Mouse (Mus musculus) left cerebral cortex, postnatal 4 days (tissue): ENCODE data around the gene Tnfaip8l2. TPM values are rescaled to one million over a fixed set of nuclear protein-coding genes. Genes with fewer than 3 reads are reported as not detected.
A peak's percentile ranks its signal among the peaks of the same experiment; 100 is the strongest.

Source experiments
- DNase-seq: peaks from one replicate; pipeline ENCODE4 v3.0.0-alpha.2; 2022
- intact Hi-C: fragments of 180-260 bp; cut with DNase I; formaldehyde crosslinking; loops from one replicate; pipeline ENCODE4 v1.15.1; 2025
- total RNA-seq, 2 experiments: library from RNA; stranded (reverse); gene quantifications; 2 replicates each; pipeline ENCODE4 v1.2.3; 2021

The Tnfaip8l2 gene
- under 1 TPM; 0.74 to 0.92 TPM for total RNA-seq

- intact Hi-C loops, result loop anchor here (2.0 to 10.0 kb wide), 2 partner anchors 75 to 123 kb away; partner anchors contain the start of gene Gabpb2
- DNase-seq, result no peak
These were observed at the start of gene Tnfaip8l2 for GRCm38 (mm10) chr3:95141952-95142616. Gene Tnfaip8l2, minus strand, starts transcription at chr3:95142360.

DNA sequence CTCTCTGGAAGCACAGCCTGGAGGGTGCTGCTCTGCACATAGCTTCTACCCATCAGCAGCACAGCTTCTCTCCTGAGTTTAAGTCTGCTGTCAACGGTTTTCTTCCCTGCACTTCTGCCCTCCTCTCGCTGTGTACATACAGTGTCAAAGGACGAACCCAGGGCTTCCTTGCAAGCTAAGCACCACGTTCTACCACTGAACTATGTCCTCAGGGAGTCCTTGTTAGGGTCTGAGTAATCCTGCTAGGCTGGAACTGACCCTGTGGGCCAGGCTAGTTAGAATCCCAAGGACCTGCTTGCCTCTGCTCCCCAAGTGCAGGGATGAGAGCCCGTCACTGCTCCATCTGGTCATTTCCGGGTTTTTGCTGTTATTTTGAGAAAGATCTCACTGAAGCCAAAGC is 44.7 kb upstream of the Tnfaip8l2 start:
- no peak for DNase-seq
- intact Hi-C loops, result no loop called here

GRCm38 (mm10) chr3:95186100-95186499 is 43.9 kb upstream of the Tnfaip8l2 start:
- DNase-seq, result no peak
- intact Hi-C loops, result no loop called here

- no peak for DNase-seq
These were observed 42.8 kb upstream of the Tnfaip8l2 start for GRCm38 (mm10) chr3:95184796-95185577.

DNA sequence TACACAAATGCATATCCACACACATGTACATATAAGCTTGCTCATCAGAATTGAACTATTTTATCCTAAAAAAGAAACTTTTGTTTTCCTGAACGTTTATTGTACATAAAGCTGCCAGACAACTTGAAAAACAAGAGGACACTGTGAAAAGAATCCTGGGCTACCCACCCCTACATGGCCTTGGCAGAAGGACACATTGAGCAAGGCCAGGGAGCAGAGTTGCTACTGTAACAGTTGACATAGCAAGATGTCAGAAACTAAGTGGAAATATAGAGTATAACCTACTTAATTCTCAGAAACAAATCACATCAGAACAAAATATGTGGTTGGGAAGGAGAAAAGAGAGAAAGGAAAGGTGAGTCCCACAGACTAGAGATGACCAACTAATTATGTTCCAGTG is 39.7 kb upstream of the Tnfaip8l2 start:
- intact Hi-C loops, result no loop called here
- DNase-seq, result no peak

More at GRCm38 (mm10) chr3:95184796-95185577, 42.8 kb upstream of the Tnfaip8l2 start:
- intact Hi-C loops, result no loop called here

GRCm38 (mm10) chr3:95179890-95180289 is 37.7 kb upstream of the Tnfaip8l2 start:
- intact Hi-C loops, result no loop called here
- DNase-seq, result no peak

GRCm38 (mm10) chr3:95178948-95179347 is 36.8 kb upstream of the Tnfaip8l2 start:
- DNase-seq, result no peak
- intact Hi-C loops, result no loop called here

DNA sequence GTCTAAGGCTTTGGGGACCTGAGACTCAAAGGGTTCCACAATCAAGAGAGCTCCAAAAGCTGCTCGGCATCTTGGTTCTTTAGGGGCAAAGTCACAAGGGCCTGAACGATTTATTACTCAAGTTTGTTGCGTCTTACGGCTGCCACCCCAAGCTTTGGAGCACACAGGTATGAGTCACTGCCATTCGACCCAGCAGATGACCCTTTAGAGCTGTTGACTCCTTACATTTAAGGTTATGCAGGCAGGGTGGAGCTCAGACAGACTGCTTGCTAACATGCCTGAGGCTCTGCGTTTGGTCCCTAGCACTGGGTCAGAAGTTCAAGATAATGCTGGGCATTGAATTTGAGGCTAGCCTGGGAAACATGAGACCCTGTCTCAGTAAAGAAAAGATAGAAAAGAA is 35.4 kb upstream of the Tnfaip8l2 start:
- intact Hi-C loops, result no loop called here
- DNase-seq, result no peak

GRCm38 (mm10) chr3:95176500-95176899 is 34.3 kb upstream of the Tnfaip8l2 start:
- DNase-seq, result no peak
- intact Hi-C loops, result no loop called here

DNA sequence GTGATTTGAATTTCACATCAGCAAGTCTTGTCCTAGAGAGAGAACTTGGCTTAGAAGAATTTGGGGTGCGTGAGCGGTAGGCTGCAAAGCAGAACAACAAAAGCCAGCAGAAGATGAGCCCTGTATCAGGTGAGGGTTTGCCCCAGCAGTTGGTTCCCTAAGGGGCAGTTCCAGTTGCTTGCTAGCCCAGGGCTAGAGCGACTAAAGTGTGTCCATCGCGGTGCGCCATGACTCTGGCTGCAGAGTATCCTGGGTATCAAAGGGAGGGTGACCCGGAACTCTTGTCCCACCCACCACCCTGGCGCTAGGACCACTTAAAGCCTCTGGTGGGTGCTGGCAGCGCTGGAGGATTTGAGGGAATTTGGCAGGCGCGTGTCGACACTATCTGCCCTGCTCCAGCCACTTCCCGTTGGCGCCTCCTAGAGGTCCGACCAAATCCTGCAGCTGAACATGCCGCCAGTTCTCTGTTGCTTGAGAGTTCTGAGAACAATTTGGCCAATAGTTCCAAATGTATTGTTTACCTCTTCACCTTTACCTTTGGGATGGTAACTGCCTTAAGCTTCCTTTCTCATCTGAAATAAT is 31.9 kb upstream of the Tnfaip8l2 start:
- intact Hi-C loops, result no loop called here
- DNase-seq, result peak; percentile 93

- peak; percentile 37 for DNase-seq
- intact Hi-C loops, result no loop called here
These were observed 31.2 kb upstream of the Tnfaip8l2 start for GRCm38 (mm10) chr3:95173256-95173949.

GRCm38 (mm10) chr3:95172526-95173255 is 30.5 kb upstream of the Tnfaip8l2 start:
- intact Hi-C loops, result no loop called here
- DNase-seq, result peak; percentile 9

DNA sequence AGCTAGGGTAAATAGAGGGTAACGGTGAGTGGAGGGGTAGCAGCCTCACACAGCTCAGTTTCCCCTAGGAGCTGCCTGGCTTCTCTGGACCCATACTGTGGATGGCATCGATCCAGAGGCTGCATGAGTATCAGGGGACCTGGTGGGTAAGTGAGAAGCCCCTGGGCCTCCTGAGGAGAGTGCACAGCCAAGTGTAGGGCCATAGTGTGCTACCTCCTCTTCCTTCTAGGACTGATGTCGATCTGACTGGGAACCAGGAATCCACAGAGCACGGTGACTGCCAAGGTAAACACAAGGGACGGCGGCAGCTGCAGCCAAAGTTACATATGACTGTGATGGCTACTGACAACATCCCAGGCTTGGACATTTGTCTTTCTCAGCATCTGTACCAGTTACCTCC is 28.9 kb upstream of the Tnfaip8l2 start:
- intact Hi-C loops, result no loop called here
- DNase-seq, result no peak

- DNase-seq, result no peak
- intact Hi-C loops, result no loop called here
These were observed 27.8 kb upstream of the Tnfaip8l2 start for GRCm38 (mm10) chr3:95169996-95170395.

GRCm38 (mm10) chr3:95164840-95165239 is 22.7 kb upstream of the Tnfaip8l2 start:
- no peak for DNase-seq
- intact Hi-C loops, result no loop called here

DNA sequence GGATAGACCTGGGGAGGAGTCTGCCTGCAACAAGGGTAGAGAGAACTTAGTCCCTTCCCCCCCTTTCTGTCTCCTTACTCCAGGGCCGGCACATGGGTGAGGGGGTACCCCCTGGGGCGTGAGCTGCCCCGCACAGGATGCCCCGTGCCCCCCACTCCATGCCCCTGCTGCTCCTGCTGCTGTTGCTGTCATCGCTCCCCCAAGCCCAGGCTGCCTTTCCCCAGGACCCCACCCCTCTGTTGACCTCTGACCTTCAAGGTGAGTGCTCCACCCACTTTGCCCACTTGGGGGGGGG is 22.0 kb upstream of the Tnfaip8l2 start:
- intact Hi-C loops, result no loop called here
- no peak for DNase-seq

DNA sequence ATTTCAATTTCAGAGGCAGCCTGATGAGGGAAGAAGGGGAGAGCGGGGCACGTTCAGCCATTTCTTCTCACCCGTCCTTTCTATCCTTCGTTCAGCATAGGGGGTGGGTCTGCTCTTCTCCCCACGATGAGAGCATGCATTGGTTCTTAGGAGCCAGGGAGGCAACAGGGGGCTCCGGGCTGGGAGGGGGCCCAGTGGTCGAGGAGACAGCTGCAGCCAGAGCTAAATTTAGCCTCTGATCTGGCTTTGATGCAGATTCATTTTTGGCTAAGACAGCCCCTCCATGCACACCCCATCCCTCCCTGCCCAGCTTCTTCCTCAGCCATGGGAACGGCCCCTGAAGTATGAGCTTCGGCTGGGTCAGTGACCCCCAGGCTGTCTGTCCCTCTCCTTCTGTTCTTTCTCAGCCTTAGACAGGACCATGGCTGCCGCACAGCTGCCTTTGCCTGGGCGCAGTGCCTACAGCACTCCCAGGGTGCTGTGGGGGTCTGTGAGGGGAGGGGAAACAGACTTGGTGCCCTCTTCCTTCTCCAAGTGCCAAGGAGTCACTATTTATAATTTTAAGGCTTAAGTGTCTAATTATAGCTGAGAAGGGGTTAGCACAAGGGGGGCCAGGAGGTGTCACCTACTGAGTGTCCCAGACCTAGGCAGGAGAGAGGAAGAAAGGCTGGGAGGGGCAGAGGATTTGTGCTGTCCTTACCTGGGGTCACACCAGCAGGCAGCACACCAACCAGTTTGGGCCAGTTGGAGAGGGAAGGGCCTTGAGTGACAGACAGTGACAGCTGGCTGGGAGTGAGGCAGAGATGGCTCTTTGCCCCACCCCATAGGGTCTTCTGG is 21.5 kb upstream of the Tnfaip8l2 start:
- DNase-seq, result peak; percentile 72
- intact Hi-C loops, result no loop called here

GRCm38 (mm10) chr3:95162345-95162628 is 20.1 kb upstream of the Tnfaip8l2 start:
- DNase-seq, result no peak
- intact Hi-C loops, result no loop called here

DNA sequence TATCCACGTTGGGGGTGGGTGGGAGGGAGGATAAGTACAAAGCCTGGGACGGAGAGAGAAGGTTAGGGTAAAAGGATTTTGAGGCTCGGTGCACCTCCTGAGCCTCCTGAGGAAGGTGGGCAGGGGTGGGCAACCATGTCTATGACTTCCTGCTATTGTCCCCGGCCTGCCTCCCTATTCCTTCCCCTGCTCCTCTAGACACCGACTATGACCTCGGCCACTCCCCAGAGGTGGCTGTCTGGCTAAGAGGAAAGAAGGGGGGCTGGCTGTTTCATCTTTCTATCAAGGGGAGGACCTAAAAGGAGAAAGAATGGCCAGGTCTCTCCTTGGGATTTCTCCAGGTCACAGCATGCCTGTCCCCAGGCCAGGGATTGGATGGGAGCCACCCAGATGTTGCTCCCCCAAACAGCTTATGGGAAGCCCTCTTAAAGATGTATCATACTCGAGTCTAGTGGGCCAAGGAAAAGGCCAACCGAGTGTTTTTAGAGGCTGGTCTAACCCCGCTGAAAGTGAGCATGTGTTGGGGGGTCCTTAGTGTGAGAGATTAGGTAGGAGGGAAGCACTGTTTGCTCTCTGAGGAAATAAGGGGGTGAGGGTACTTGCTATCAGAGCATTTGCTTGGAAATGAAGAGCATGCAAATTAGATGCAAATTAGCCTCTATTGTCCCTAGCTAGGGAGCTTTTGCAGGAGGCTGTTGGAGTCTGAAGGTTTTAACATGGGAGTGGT is 19.6 kb upstream of the Tnfaip8l2 start:
- intact Hi-C loops, result no loop called here
- DNase-seq, result no peak
